Mouse (Mus musculus): ENCODE results near the gene Tesk2. TPM values are rescaled to one million over a fixed set of nuclear protein-coding genes. Genes with fewer than 3 reads are reported as not detected.

Gene Tesk2
- total RNA-seq, 2 experiments from 2014 or later = 2.1 to 2.7 TPM

GRCm38 (mm10) chr4:116781366-116781765 is 60.6 kb downstream of the Tesk2 start:
- no peak for ATAC-seq (replicated peaks; ENCODE audit: low FRiP score, low TSS enrichment, poor library complexity, severe bottlenecking)

- ATAC-seq (replicated peaks; ENCODE audit: low FRiP score, low TSS enrichment, poor library complexity, severe bottlenecking) = no peak
These were observed 61.4 kb downstream of the Tesk2 start for GRCm38 (mm10) chr4:116782171-116782570.

- ATAC-seq (replicated peaks; ENCODE audit: low FRiP score, low TSS enrichment, poor library complexity, severe bottlenecking) = no peak
These were observed 65.8 kb downstream of the Tesk2 start for GRCm38 (mm10) chr4:116786587-116786986.

GRCm38 (mm10) chr4:116787985-116788760 is 67.4 kb downstream of the Tesk2 start:
- 0 out of 2 replicates have a peak, but pooled peaks have one; percentile 47 for ATAC-seq (replicated peaks; ENCODE audit: low FRiP score, low TSS enrichment, poor library complexity, severe bottlenecking)

GRCm38 (mm10) chr4:116788956-116789355 is 68.2 kb downstream of the Tesk2 start:
- peak; percentile 87 for ATAC-seq (replicated peaks; ENCODE audit: low FRiP score, low TSS enrichment, poor library complexity, severe bottlenecking)

- no peak for ATAC-seq (replicated peaks; ENCODE audit: low FRiP score, low TSS enrichment, poor library complexity, severe bottlenecking)
These were observed 71.7 kb downstream of the Tesk2 start for GRCm38 (mm10) chr4:116792453-116792852.

GRCm38 (mm10) chr4:116794273-116794672 is 73.5 kb downstream of the Tesk2 start:
- ATAC-seq (replicated peaks; ENCODE audit: low FRiP score, low TSS enrichment, poor library complexity, severe bottlenecking) = no peak

- no peak for ATAC-seq (replicated peaks; ENCODE audit: low FRiP score, low TSS enrichment, poor library complexity, severe bottlenecking)
These were observed 75.8 kb downstream of the Tesk2 start for GRCm38 (mm10) chr4:116796442-116797110.

- peak; percentile 83 for ATAC-seq (replicated peaks; ENCODE audit: low FRiP score, low TSS enrichment, poor library complexity, severe bottlenecking)
These were observed 79.2 kb downstream of the Tesk2 start for GRCm38 (mm10) chr4:116799901-116800300.

GRCm38 (mm10) chr4:116807197-116808129 is 86.7 kb downstream of the Tesk2 start, which contains the start of the genes Toe1 and Mutyh:
TSS of gene Toe1 (minus strand) at chr4:116807640.
TSS of gene Mutyh (plus strand) at chr4:116807723.
- ATAC-seq (replicated peaks; ENCODE audit: low FRiP score, low TSS enrichment, poor library complexity, severe bottlenecking) = peak; percentile 95

GRCm38 (mm10) chr4:116811012-116811411 is 90.3 kb downstream of the Tesk2 start:
- no peak for ATAC-seq (replicated peaks; ENCODE audit: low FRiP score, low TSS enrichment, poor library complexity, severe bottlenecking)

GRCm38 (mm10) chr4:116815276-116815675 is 94.5 kb downstream of the Tesk2 start:
- no peak for ATAC-seq (replicated peaks; ENCODE audit: low FRiP score, low TSS enrichment, poor library complexity, severe bottlenecking)

- no peak for ATAC-seq (replicated peaks; ENCODE audit: low FRiP score, low TSS enrichment, poor library complexity, severe bottlenecking)
These were observed 96.7 kb downstream of the Tesk2 start for GRCm38 (mm10) chr4:116817486-116817885.

- no peak for ATAC-seq (replicated peaks; ENCODE audit: low FRiP score, low TSS enrichment, poor library complexity, severe bottlenecking)
These were observed 99.5 kb downstream of the Tesk2 start for GRCm38 (mm10) chr4:116819968-116820901.

- ATAC-seq (replicated peaks; ENCODE audit: low FRiP score, low TSS enrichment, poor library complexity, severe bottlenecking) = peak; percentile 76
These were observed 100.3 kb downstream of the Tesk2 start for GRCm38 (mm10) chr4:116820902-116821693.

GRCm38 (mm10) chr4:116821694-116822016 is 100.9 kb downstream of the Tesk2 start, which contains the start of gene Hpdl:
TSS of gene Hpdl (minus strand) at chr4:116821707.
- no peak; the same call in 1 of the 2 replicates for ATAC-seq (replicated peaks; ENCODE audit: low FRiP score, low TSS enrichment, poor library complexity, severe bottlenecking)

- peak; percentile 51 for ATAC-seq (replicated peaks; ENCODE audit: low FRiP score, low TSS enrichment, poor library complexity, severe bottlenecking)
These were observed 103.8 kb downstream of the Tesk2 start for GRCm38 (mm10) chr4:116824541-116825004.

- peak; percentile 67 for ATAC-seq (replicated peaks; ENCODE audit: low FRiP score, low TSS enrichment, poor library complexity, severe bottlenecking)
These were observed 107.1 kb downstream of the Tesk2 start for GRCm38 (mm10) chr4:116827819-116828218.

All from megakaryocyte-erythroid progenitor cell, adult 5-6 weeks (primary cell).